Mouse (Mus musculus): Measurements from ENCODE around the gene Mdga2. TPM values are rescaled to one million over a fixed set of nuclear protein-coding genes. Genes with fewer than 3 reads are reported as not detected.
A peak's percentile ranks its signal among the peaks of the same experiment; 100 is the strongest.

Gene Mdga2
- total RNA-seq (2021) = 10 to 100 TPM; 51.0 to 54.5 TPM
- long read RNA-seq, experiment 1, partial matches to known transcripts = 1 of 5 reads
- long read RNA-seq, experiment 1, other reads (novel, unspliced or antisense) = 3 of 5 reads
- long read RNA-seq, experiment 2, partial matches to known transcripts = 7 of 11 reads
- long read RNA-seq, experiment 2, other reads (novel, unspliced or antisense) = 2 of 11 reads

GRCm38 (mm10) chr12:67222221-67223025 lies at the start of gene Mdga2:
TSS of gene Mdga2 (minus strand) at chr12:67222549.
- DNase-seq (ENCODE audit: low spot score in 2 of 2) = peak; percentile 70 to 74
- Histone ChIP-seq H3K27ac (peak within 1 kb of the TSS; percentile 99), H3K4me3 (peak within 1 kb of the TSS; percentile 81)
- TF ChIP-seq CTCF (conservative IDR thresholded peaks at IDR 0.05) = no peak

GRCm38 (mm10) chr12:67267409-67267808 lies 45.1 kb upstream of the Mdga2 start:
- Histone ChIP-seq H3K4me3 (no peak overlapping the region), H3K27ac (no peak overlapping the region)
- no peak for DNase-seq (ENCODE audit: low spot score in 2 of 2)
- TF ChIP-seq CTCF (conservative IDR thresholded peaks at IDR 0.05) = no peak

- Histone ChIP-seq H3K27ac (no peak overlapping the region), H3K4me3 (no peak overlapping the region)
- TF ChIP-seq CTCF (conservative IDR thresholded peaks at IDR 0.05) = peak; percentile 59
- DNase-seq (ENCODE audit: low spot score in 2 of 2) = no peak
Measured at GRCm38 (mm10) chr12:67223530-67223929, 1.2 kb upstream of the Mdga2 start.

GRCm38 (mm10) chr12:67221329-67222220 lies 774 bp downstream of the Mdga2 start:
- DNase-seq (ENCODE audit: low spot score in 2 of 2) = peak; percentile 60 to 62
- Histone ChIP-seq H3K27ac (peak overlapping the region; percentile 99), H3K4me3 (peak overlapping the region; percentile 81)
- no peak for TF ChIP-seq CTCF (conservative IDR thresholded peaks at IDR 0.05)

- Histone ChIP-seq H3K27ac (peak overlapping the region; percentile 89), H3K4me3 (peak overlapping the region; percentile 81)
- peak; percentile 56 to 68 for DNase-seq (ENCODE audit: low spot score in 2 of 2)
- TF ChIP-seq CTCF (conservative IDR thresholded peaks at IDR 0.05) = peak; percentile 22; the same call in 1 of the 2 replicates
Measured at GRCm38 (mm10) chr12:67220641-67221231, 1.6 kb downstream of the Mdga2 start.

DNA sequence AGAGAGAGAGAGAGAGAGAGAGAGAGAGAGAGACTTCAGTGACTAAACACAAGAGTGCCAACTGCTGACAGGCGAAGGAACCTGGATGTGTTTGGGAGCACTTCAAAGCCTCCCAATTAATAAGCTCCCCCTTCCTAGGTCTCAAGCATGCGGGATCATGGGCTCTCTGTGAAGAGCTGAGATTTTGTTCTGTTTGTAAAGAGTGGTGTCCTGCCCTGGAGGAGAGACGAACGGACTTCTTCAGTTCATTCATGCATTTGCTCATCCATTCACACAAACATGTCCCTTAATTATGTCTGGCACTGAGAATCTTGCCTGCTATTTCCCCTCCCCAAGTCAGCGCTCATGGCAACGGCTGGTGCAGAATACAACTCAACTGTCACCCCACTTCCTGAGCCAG lies 2.3 kb downstream of the Mdga2 start:
- DNase-seq (ENCODE audit: low spot score in 2 of 2) = peak in 1 of 2 experiments; percentile 13
- TF ChIP-seq CTCF (conservative IDR thresholded peaks at IDR 0.05) = no peak
- Histone ChIP-seq H3K4me3 (peak overlapping the region; percentile 81), H3K27ac (peak overlapping the region; percentile 89; the same call in 1 of the 2 replicates)

- TF ChIP-seq CTCF (conservative IDR thresholded peaks at IDR 0.05) = no peak
- Histone ChIP-seq H3K27ac (peak overlapping the region; percentile 53; the same call in 1 of the 2 replicates), H3K4me3 (peak overlapping the region; percentile 81)
- no peak for DNase-seq (ENCODE audit: low spot score in 2 of 2)
Measured at GRCm38 (mm10) chr12:67219564-67219963, 2.8 kb downstream of the Mdga2 start.

GRCm38 (mm10) chr12:67212801-67213200 lies 9.5 kb downstream of the Mdga2 start:
- peak in 1 of 2 experiments; percentile 19 for DNase-seq (ENCODE audit: low spot score in 2 of 2)
- no peak for TF ChIP-seq CTCF (conservative IDR thresholded peaks at IDR 0.05)
- H3K4me3 ChIP-seq = no peak overlapping the region
- peak overlapping the region; percentile 67 for H3K27ac ChIP-seq

DNA sequence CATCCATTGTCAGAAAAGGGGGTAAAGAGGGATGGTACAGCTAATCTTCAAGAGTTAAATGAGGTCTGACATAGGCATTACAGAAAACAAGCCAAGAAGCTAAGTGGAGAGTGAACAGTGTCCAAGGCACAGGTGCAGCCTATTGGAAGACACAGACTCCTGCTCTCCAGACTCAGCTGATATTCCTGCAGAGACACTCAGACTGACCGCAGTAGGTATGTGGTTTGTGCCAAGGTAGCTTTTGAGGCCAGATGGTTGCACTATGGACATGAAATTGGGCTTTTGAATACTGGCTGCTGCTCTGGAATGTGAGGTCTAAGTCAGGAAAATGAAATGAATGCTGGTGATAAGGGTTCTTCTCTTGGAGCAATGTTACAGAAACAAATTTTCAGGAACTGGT lies 44.2 kb downstream of the Mdga2 start:
- no peak for TF ChIP-seq CTCF (conservative IDR thresholded peaks at IDR 0.05)
- Histone ChIP-seq H3K4me3 (no peak overlapping the region), H3K27ac (no peak overlapping the region)
- no peak for DNase-seq (ENCODE audit: low spot score in 2 of 2)

- TF ChIP-seq CTCF (conservative IDR thresholded peaks at IDR 0.05) = no peak
- Histone ChIP-seq H3K4me3 (no peak overlapping the region), H3K27ac (no peak overlapping the region)
- DNase-seq (ENCODE audit: low spot score in 2 of 2) = no peak
Measured at GRCm38 (mm10) chr12:67156569-67157237, 65.6 kb downstream of the Mdga2 start.

GRCm38 (mm10) chr12:67153077-67153476 lies 69.3 kb downstream of the Mdga2 start:
- no peak for DNase-seq (ENCODE audit: low spot score in 2 of 2)
- H3K4me3 ChIP-seq = no peak overlapping the region
- TF ChIP-seq CTCF (conservative IDR thresholded peaks at IDR 0.05) = no peak
- no peak overlapping the region for H3K27ac ChIP-seq

- TF ChIP-seq CTCF (conservative IDR thresholded peaks at IDR 0.05) = no peak
Measured at GRCm38 (mm10) chr12:67141605-67142004, 80.7 kb downstream of the Mdga2 start.

More at GRCm38 (mm10) chr12:67141605-67142004, 80.7 kb downstream of the Mdga2 start:
- no peak overlapping the region for H3K4me3 ChIP-seq
- no peak overlapping the region for H3K27ac ChIP-seq
- no peak for DNase-seq (ENCODE audit: low spot score in 2 of 2)

Measured in layer of hippocampus, adult 2 months (tissue).